Mouse (Mus musculus) cerebellum, adult 2 months (tissue): ENCODE data around the gene Hist3h2a.

Experiments
- CTCF ChIP-seq: fragments of 200-500 bp; IDR thresholded peaks from 2 replicates; pipeline ENCODE4 v1.5.1; 2011; ENCODE audit warnings: low read depth, mild to moderate bottlenecking, control low read depth, low read length, moderate library complexity, borderline replicate concordance; ENCODE audit not compliant: insufficient read depth
- POLR2A ChIP-seq: fragments of 200-500 bp; IDR thresholded peaks from 2 replicates; pipeline ENCODE4 v1.6.1; 2011; ENCODE audit warnings: low read length, control low read depth, borderline replicate concordance; ENCODE audit not compliant: insufficient read depth

DNA sequence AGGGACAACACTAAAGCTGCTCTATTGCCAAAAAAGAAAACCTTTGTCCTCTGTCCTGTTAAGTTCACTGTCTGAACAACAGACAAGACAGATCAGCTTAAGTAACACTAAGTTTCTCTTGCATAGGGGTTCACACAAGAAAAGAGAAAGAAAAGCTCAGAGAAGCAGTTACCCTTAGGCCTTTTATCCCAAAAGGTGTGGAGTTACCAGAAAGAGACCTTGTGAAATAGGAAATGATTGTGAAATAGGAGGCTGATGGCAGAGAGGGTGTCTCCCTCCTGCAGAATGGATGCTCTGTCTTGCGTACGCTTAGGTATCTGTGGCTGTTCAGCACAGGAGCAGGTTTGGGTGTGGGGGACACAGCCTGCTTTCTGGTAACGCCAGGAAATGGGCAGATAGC, 24.7 kb downstream of the Hist3h2a start:
- TF ChIP-seq CTCF (no peak), POLR2A (no peak)
